Mouse (Mus musculus) effector memory CD4-positive, alpha-beta T cell, adult 5 months (primary cell): ENCODE data around the gene Tada1. TPM values are rescaled to one million over a fixed set of nuclear protein-coding genes. Genes with fewer than 3 reads are reported as not detected.

Source experiments
- polyA plus RNA-seq: library from polyadenylated mRNA; unstranded; fragments of 100-300 nt; shearing (Covaris generic); gene quantifications from one replicate; pipeline ENCODE4 v1.2.1, GENCODE M21; 2017

Tada1 gene
- polyA plus RNA-seq = 41.8 TPM

GRCm38 (mm10) chr1:166379013-166379629 lies at the start of gene Tada1:
Tada1 (plus strand) TSS chr1:166379097.

GRCm38 (mm10) chr1:166409701-166410220 lies 30.9 kb downstream of the Tada1 start, which contains the start of gene Pogk:
Pogk (minus strand) TSS chr1:166409863.

Other genes starting within 250 kb of the Tada1 start
- gene Gpa33, start 248.9 kb upstream of the Tada1 start, polyA plus RNA-seq = not detected
- gene Mael, start 140.3 kb upstream of the Tada1 start, polyA plus RNA-seq = not detected
- not detected for gene Ildr2, start 125.0 kb upstream of the Tada1 start, polyA plus RNA-seq
- gene Pogk, start 30.8 kb downstream of the Tada1 start, polyA plus RNA-seq = 22.7 TPM
- gene Gm4846, start 118.5 kb downstream of the Tada1 start, polyA plus RNA-seq = not detected